Mouse (Mus musculus): ENCODE measurements around the gene Tcl1.
A peak's percentile ranks its signal among the peaks of the same experiment; 100 is the strongest.
"Not testable (repeated sequence)": the region's sequence is repeated elsewhere in the genome, so short reads cannot be mapped to it uniquely, and the experiment has no call there.

Tcl1 gene

GRCm38 (mm10) chr12:105176044-105176443 lies 46.5 kb downstream of the Tcl1 start, which contains the start of gene Tcl1b5:
Gene Tcl1b5, plus strand, starts transcription at chr12:105176344.
- DNase-seq = not testable (repeated sequence)

GRCm38 (mm10) chr12:105174318-105174717 lies 48.3 kb downstream of the Tcl1 start:
- DNase-seq = peak; percentile 42 to 61

GRCm38 (mm10) chr12:105173366-105173765 lies 49.2 kb downstream of the Tcl1 start:
- peak; percentile 31 to 85 for DNase-seq
